Mouse (Mus musculus) layer of hippocampus, adult 8-10 months (tissue): ENCODE data around the gene E130208F15Rik. TPM values are rescaled to one million over a fixed set of nuclear protein-coding genes. Genes with fewer than 3 reads are reported as not detected.
A peak's percentile ranks its signal among the peaks of the same experiment; 100 is the strongest.

Source experiments
- DNase-seq, 2 experiments: peaks; one replicate each; pipeline ENCODE4 v3.0.0; 2022; ENCODE audit warnings: low spot score in 2 of 2
- total RNA-seq, 4 experiments: library from RNA; stranded (reverse); gene quantifications; 2 replicates each; pipeline ENCODE4 v1.2.4; 2022

The E130208F15Rik gene
- total RNA-seq, 4 experiments from 2014 or later, result 0.53 to 0.82 (median 0.66) TPM

DNA sequence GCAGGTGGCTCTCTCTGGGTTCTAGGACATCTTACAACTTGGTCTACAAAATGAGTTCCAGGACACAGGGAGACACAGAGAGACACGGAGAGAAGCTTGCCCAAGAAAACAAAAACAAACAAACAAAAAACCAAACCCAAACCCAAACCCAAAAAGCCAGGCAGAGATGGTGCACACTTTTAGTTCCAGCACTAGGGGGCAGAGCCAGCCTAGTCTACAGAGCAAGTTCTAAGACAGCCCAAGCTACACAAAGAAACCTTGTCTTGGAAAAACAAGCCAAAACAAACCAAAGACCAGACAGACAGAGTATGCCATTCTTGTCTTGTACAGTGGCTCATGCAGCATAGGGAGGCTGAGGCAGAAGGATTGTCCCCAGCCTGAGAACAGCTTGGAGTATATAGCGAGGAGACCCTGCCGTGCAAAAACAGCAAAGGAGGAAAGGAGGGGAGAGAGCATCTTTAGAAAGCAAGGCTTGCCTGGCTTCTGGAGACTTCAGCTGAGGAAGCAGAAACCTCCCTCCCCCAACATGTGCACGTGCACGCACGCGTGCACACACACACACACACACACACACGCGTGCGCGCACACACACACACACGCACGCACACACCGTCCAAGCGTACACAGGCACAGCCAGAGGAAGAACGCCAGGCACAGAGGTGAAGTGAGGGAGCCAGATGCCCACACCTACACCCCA, 15.3 kb upstream of the E130208F15Rik start:
- DNase-seq, result no peak

DNA sequence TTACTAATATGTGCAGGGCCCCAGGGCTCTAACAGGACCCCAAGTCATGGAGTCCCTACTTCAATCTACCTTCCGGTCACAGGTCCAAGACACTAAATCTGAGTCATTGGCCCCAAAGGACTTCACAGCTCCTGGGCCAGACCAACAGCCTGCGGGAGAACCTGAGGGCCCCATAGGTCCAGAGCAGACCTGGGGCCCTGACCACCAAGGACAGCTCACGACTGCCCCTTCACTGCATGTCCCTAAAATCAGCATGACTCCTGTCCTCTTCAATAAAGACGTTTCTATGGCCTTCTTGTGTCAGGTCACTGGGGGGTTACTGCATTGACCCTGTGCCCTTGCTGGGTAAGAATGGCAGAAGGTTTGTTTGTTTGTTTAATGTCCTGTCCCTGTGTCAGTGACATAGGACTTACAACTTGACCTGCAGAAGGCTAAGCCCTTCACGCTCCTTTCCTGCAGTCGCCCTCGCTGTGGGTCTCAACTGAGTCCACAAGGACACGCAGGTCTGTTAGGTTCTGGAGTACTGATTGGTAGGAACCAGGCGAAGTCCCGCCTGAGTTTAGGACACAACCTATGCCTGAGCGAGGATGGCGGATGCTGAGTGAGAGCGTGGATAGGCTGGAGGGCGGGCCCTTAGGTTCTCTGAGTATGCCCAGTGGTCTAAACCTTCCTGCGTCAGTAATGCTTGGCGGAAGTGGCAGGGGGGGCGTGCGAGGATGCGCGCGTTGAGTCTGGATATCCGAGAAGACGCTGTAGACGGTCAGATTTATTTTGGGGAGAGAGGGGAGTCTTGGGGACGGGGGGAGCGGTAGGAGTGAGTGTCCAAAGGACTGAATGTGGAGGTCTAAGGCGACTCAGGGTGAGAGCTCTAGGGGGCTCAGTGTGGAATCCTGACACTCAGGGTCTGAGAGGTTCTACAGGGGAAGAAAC, 13.2 kb upstream of the E130208F15Rik start, which contains the start of gene Alkbh6:
Alkbh6 (plus strand) TSS at position 642 of the 930 bp plus-strand sequence.
- DNase-seq, result peak; percentile 97 to 98

DNA sequence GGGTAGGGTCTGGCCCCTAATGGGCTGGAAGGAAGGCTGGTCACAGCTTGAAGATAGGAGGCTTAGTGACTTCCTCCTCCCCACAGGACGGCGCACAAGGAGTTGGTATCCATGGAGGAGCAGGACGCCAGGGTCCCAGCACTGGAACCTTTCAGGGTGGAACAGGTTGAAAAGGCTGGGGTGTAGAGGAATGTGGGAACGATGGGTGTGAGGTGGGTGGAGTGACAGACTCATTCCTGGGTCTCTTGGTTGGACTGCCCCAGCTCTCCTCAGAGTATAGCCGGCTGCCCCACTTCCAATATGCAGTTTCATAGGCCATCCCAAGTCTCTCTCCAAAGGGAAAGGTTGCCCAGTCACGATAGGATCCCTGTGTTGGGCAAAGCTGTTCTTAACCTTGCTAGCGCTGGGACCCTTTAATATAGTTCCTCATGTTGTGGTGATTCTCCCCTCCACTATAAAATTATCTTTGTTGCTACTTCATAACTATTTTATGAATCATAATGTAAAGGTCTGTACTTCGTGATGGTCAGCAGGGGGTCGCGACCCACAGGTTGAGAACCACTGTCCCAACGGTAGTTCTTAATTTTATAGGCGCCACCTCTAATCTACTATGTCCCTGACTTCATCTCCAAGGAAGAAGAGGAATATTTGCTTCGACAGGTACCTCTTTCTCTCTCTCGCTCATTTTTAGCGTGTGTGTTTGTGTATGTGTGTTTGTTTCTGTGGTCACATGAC, 12.0 kb upstream of the E130208F15Rik start:
- DNase-seq, result no peak

DNA sequence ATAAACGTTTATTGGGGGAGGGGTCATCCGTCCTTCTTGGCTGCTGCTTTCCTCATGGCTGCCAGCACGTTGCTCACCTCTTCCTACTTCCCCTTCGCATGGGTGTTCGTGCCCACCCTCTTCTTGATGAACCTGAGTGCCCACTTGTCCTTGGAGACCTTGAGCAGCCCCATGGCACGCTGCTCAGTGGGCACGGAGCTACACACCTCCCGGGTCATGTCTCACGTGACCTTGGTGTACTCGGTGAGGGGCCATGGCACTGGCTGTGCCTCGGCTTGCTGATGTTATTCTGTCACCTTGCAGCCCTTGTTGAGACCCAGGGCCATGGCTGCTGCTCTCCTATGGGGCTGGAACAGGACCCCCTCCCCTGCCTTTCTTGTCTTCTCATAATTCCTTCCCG, 11.4 kb upstream of the E130208F15Rik start:
- no peak for DNase-seq

DNA sequence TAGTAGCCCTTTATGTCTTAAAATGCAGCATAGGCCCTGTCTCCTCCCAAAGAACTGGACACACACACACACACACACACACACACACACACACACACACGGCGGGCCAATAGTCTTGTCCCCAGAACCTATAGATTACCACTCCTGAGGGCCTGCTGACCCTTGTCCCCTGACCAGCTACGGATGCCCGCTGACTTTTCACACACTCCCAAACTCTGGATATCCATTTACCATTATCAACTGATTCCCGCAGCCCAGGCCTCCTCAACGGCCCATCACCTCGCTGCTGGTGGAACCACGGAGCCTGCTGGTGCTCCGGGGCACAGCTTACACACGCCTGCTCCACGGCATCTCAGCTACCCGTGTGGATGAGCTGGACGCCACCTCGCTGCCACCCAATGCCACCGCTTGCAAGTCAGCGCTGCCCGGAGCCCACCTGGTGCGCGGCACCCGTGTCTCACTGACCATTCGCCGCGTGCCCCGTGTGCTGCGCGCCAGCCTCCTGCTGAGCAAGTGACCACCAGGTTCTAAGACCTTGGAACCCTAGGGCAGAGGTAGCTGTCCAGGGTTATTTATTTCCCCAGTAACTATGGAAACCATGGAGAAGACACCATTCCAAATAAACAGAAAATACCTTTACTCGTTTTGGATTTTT, 7.7 kb upstream of the E130208F15Rik start:
- no peak for DNase-seq

DNA sequence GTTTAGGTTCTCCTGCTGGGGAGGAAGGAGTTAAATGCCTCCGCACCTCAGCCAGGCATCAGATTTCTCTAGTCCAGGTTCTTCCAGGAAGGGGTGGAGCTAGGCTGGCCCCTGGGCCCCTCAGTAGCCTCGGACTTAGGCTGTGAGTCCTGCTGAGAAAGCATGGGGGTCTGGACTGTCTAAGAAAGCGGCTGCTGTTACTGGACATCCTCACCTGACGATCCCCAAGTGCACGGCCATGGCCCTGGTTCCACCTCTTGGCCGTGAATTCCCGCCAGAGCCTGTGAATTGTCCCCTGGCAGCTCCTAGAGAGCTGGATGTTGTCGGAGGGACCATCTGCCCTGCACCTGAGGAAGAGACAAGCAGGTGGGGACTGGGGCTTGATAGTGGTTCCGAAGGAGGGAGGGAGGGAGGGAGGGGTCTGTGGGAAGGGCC, 6.8 kb upstream of the E130208F15Rik start, which contains the start of gene Syne4:
Syne4 (plus strand) TSS at position 87 of the 435 bp plus-strand sequence.
- no peak for DNase-seq

DNA sequence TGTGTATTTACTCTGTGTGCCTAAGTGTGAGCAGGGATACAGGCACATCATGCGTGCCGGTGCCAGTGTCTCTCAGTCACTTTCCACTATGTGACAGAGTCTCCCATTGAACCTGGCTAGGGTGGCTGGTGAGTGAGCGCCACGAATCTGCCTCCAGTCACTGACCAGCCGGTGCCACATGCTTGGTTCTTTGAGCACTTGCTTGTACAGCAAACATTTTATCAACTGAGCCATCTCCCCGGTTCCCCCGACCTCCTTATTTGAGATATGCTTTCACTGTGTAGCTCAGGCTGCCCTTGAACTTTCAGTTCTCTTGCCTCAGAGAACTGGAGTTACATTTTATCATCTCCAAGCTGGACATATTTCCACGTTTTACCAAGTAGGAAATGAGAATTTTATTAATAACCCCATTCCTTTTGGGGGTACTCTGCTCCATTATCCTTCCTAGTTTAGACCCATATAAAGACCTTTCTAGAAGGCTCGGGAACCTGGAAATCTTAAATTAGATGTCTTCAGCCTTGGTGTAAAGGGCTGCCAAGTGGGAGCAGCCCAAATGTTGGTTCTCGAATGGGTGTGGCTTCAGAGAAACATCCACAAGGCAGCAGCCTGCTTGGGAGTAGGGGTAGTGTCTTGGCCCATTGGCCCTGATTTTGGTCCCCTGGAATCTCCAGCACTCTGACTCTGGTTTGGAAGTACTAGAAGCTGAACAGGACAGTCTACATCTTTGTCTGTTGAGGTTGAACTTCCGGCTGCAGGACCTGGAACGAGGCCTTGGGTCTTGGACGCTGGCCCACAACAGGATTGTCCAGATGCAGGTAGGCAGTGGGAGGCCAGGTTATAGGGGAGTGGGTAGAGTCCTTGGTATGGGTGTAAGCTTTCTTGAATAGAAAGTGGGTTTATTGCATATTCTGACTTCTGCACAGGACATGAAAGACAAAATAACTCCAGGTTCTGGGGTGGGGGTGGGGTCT, 5.7 kb upstream of the E130208F15Rik start:
- no peak for DNase-seq

DNA sequence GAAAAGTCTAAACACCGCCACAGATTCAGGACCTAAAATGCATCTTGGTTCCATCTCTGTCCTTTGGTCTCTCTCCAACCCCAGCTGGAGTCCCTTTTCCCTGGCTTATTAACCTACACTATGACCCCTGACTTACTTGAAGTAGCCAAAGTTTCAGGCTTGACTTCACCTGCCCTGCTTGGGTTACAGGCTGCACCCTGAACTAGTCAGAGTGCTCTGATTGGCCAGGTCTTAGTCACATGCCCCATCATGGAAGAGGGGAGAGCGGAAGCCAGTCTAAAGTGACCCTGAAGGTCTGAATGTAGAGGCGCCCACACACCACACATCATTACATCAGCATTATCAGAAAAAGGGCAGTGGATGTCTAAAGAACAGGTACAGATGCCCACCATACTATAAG, 3.4 kb upstream of the E130208F15Rik start:
- no peak for DNase-seq

DNA sequence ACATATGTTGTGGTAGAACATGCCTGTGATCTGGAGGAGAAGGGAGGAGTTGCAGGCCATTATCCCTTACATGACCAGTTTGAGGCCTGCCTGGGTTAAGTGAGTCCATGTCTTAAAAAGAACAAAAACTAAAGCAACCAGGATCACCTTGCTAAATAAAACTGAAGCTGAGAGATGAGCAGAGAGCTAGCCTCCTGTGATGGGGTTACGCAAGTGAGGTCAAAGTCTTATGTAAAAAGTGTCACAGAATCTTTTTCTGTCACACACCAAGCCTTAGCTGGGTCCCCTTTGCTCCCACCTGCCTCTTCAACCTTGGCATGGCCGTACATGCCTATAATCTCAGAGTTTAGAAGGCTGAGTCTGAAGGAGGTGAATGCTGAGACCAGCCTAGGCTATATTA, 594 bp upstream of the E130208F15Rik start:
- no peak for DNase-seq

DNA sequence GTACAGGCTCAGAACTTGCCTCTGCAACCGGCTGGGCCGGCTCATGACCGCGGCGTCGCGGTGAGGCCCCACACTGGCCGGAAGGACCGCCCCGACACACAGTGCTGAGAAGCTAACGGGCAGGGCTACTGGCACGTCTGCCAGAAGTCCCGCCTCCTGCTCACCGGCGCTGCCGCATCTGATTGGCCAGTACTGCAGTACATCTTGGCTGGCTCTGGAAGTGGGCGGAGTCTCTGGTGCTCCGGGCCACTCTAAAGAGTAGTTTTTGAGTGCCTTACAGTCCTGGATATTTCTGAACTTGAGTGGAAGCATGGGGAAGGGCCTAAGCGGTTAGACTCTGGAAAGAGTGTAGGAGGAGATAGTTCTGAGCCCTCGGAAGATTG, 736 bp downstream of the E130208F15Rik start:
- DNase-seq, result peak; percentile 97

DNA sequence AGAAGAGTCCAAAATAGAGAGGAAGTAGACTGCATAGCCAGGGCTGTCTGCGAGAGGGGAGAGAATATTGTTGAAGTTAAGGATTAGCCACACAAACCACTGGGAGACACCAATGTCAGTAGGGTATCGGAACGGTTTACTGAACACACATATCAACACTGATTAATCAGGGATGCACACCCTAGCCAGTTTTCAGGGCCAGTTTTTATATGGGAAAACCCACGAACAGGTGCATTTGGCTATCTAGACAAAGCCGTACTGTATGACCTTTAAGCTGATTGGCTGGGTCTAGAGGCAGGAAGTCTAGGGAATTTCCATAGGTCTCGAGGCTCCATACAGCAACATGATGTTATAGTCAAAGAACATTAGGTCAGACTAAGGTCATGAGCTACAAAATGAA, 1.3 kb downstream of the E130208F15Rik start:
- no peak for DNase-seq

DNA sequence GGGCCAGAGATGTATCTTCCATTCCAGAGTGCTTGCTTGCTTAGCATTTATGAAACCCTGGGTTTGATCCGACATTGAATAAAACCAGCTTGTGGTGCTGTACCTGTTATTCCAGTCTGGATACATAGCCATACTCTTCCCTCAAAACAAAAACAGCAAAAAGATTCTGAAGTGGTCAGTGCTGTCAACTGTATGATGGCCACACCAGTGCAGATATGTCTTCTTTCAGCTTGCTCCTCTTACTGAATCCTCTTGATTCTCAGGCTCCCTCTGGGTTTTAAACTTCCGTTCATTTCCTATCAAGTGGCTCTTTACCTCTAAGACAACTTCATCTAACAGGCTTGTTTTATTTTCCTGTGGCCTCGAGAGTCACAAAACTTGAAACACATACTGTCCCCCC, 2.3 kb downstream of the E130208F15Rik start, which contains the start of gene Sdhaf1:
Sdhaf1 (minus strand) TSS at position 101 of the 400 bp plus-strand sequence.
- no peak for DNase-seq

DNA sequence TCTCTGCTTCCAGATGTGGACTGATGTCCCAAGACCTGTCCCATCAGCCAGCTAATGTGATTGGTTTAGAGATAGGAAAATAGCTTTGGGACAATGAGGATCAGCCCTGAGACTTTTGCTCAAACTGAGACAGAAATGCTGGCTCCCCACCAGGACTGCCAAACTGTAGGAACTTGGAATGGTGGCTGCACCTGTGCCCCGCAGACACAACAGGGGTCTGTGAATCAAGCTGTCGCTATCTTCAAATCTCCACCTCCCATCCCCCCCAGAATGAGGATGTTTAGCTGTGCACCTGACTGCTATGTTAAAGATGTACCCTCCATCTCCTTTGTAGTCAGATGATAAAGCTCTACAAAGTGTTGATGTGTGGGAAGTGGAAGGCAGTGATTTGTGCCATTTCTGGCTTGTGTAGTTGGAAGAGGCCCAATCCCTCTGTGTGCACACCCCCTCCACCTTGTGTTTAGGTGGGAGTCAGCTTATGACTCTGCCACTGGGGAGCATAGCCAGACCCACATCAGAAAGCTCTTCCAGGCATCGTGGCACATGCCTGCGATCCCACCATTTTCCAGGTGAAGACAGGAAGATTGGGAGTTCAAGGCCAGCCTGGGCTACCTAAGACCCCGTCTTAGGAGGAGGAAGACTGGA, 2.9 kb downstream of the E130208F15Rik start:
- DNase-seq, result peak in 1 of 2 experiments; percentile 59

DNA sequence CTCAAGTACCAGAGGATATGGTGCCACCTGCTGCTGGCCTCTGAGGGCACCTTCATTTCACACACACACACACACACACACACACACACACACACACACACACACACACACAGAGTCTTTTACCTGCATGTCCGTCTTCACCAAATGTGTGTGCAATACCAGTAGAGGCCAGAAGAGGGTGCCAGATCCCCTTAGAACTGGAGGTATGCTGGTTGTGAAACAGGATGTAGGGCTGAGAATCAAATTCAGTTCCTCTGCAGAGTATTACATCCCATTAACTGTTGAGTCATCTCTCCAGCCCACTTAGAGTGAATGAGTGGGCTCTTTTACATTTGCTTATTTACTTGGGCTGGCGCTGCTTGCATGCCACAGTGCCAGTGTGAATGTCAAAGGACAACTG, 3.8 kb downstream of the E130208F15Rik start:
- DNase-seq, result no peak

DNA sequence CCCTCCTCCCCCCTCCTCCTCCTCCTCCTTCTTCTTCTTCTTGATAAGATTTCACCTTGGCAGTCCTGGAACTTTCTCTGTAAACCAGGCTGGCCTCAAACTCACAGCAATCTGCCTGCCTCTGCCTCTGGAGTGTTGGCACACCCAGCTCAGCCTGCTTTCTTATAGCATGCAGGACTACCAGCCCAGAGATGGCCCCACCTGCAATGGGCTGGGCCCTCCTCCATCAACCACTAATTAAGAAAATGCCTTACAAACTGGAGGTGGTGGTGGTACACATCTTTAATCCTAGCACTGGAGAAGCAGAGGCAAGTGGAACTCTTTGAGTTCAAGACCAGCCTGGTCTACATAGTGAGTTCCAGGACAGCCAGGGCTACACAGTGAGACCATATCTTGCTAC, 4.9 kb downstream of the E130208F15Rik start:
- DNase-seq, result no peak

DNA sequence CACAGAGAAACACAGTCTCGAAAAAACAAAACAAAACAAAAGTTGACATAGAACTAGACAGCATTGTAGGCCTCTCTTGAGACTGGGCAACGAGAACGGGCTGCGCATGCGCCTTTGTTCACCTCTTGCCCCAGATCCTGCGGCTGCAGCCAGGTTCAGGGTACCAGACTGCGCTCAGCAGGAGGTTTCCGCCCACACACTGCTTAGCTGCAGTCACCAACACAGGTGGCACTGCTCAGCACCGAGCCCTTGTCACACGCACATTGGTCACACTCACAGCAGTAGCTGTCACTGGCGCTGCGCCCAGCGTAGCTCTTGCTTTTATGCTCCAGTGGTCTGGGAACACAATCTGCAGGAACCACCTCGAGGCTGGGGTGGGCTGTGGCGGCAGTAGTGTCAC, 5.6 kb downstream of the E130208F15Rik start:
- no peak for DNase-seq

DNA sequence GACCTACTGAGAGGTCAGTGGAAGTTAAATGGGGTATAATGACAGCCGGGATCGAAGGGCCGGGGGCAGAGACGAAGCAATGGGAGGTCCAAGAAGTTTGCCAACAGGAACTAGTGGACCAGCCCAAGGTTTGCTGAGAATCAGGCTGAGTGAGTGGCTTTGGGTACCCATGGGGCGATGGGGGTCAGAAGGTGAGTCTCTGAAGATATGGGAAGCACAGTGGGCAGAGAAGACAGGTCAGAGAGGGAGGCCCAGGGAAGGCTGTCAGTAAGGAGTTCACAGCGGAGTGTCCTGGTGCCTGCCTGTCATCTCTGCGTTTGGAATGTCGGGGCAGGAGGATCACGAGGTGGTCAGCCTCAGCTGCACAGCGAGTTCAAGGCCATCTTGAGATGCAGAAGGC, 6.8 kb downstream of the E130208F15Rik start:
- DNase-seq, result no peak

DNA sequence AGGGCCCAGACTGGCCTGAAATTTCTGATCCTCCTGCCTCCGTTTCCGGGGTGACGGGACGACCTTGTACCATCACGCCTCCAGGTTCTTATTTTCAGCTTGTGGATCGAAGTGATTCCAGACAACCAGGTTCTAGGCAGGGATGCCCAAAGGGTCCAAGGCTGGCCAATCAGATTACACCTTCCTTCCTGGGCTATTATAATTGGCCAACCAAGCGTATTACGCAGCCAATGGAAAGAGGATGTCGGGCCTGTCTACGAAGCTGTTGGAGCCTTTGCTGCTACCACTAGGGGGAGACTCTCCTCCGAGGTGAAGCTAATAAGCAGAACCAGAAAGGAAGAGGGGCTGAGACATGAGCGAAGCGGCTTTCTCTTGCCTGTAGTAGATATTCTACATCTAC, 10.3 kb downstream of the E130208F15Rik start:
- peak; percentile 94 to 95 for DNase-seq

DNA sequence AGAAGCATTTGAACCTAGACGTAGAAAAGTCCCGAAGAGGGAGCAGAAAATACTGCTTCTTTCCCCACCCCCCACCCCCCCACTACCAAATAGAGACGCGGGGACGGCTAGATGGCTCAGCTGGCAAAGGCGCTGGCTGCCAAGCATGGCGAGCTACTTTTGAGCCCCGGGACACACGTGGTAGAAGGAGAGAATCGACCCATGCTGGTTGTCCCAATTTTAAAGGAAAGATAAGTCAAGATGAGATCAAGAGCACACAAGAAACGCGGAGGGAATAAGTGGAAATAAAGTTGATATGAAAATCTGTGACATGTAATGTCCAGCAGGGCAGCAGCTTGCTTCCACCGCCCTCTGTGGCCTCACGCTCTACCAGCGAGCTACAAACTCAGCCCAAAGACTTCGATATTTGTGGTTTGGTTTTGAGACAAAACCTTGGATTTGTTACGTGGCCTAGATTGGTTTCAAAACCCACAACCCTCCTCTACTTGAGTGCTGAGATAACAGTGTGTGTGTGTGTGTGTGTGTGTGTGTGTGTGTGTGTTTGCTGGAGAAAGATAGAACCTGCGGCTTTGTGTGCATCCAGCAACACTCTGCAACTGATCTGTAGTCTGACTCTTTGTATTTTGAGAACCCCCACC, 11.2 kb downstream of the E130208F15Rik start:
- DNase-seq, result no peak
